Mouse (Mus musculus): Measurements from ENCODE around the gene H2afy. TPM values are rescaled to one million over a fixed set of nuclear protein-coding genes. Genes with fewer than 3 reads are reported as not detected.

The H2afy gene
- polyA plus RNA-seq, 1 experiment, result 29.7 TPM

GRCm38 (mm10) chr13:56081656-56082055, 54.5 kb downstream of the H2afy start:
- H3K27ac ChIP-seq (replicated peaks; ENCODE audit: low read depth, low read length), result no peak overlapping the region
- H3K4me3 ChIP-seq (ENCODE audit: insufficient read depth, low read depth, low read length), result no peak overlapping the region
- no peaks in the 10 kb centered on the region for H3K4me1 ChIP-seq (ENCODE audit: control insufficient read depth, insufficient read depth, insufficient read length, low read length)

DNA sequence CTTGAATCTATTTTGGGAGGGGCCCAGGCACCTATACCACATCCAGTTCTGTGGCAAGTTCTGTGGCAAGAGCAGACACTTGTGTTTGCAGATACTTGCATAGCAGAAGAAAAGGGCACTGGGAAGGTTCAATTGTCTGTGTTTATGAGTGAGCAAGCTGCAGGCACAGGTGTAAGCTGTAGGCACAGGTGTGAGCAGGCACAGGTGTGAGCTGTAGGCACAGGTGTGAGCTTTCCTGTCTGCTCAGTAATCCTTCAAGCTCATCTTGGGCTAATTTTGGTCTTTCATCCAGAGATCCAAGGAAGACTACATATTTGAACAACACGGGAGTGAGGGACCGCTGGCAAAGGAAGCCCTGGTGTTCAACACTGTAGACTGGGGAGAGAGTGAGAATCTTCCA, 56.5 kb downstream of the H2afy start:
- Histone ChIP-seq H3K27ac (replicated peaks; ENCODE audit: low read depth, low read length) (no peak overlapping the region), H3K4me3 (ENCODE audit: insufficient read depth, low read depth, low read length) (no peak overlapping the region), H3K4me1 (ENCODE audit: control insufficient read depth, insufficient read depth, insufficient read length, low read length) (no peaks in the 10 kb centered on the region)

DNA sequence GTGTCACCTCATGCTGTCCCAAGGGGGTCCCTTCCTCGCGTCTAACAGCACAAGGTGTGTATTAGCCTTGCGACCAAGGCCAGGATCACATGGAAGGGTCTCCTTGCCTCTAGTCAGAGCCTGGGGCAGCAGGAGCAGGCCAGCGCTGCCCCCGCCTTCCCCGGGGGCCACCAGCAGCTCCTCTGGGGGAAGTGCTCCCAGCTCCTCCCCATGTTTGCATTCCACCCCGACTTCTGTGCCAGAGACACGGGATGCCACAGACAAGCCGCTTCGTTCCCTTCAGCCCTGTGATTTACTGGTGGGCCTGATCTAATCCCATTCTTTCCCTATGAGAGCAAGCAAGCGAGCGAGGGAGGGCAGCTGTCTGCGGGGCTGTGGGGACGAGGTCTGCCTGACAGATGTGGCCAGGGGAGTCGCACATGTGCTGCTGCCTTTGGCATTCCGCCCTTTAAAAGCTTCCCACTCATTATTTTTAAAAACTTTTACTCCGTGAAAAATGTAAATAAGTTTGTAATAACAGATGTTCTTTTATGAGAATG, 57.4 kb downstream of the H2afy start:
- H3K27ac ChIP-seq (replicated peaks; ENCODE audit: low read depth, low read length), result no peak overlapping the region
- no peaks in the 10 kb centered on the region for H3K4me1 ChIP-seq (ENCODE audit: control insufficient read depth, insufficient read depth, insufficient read length, low read length)
- no peak overlapping the region for H3K4me3 ChIP-seq (ENCODE audit: insufficient read depth, low read depth, low read length)

DNA sequence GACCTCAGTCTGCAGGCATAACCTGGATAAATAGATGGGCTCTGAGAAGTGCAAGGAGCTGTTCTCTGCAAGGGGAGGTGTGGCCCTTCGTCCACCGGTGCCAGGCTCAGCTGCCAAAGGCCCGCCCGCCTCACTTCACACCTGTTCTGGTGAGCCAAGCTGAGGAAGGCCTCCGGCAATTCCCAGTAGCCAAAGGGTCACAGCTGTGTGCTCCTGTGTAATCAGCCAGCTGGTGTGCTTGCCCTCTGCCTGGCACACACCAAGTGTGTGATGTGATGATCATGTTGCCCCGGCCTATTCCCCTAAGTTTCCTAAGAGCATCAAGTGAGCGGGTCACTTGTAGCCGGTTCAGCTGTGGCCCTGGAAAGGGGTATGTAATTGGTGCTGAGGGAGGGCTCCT, 60.2 kb downstream of the H2afy start:
- no peak overlapping the region for H3K27ac ChIP-seq (replicated peaks; ENCODE audit: low read depth, low read length)
- no peaks in the 10 kb centered on the region for H3K4me1 ChIP-seq (ENCODE audit: control insufficient read depth, insufficient read depth, insufficient read length, low read length)

GRCm38 (mm10) chr13:56073186-56073585, 63.0 kb downstream of the H2afy start:
- no peak overlapping the region for H3K27ac ChIP-seq (replicated peaks; ENCODE audit: low read depth, low read length)
- no peak overlapping the region for H3K4me3 ChIP-seq (ENCODE audit: insufficient read depth, low read depth, low read length)
- no peaks in the 10 kb centered on the region for H3K4me1 ChIP-seq (ENCODE audit: control insufficient read depth, insufficient read depth, insufficient read length, low read length)

More for the DNA sequence above, 60.2 kb downstream of the H2afy start:
- no peak overlapping the region for H3K4me3 ChIP-seq (ENCODE audit: insufficient read depth, low read depth, low read length)

DNA sequence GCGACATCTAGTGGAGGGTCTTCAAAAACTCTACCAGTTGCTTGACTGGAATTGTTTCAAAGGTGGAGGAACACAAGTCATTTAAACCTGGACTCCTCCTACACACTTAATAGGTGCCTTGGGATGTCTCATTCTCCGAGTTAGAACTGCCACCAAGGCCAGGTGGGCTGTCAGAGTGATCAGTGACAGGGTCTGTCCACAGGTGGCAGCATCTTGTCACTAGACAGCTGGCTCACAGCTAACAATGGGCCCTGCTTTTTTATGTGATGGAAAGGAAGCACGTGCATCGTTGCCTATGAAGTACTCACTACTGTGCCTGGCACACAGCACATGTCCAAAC, 63.9 kb downstream of the H2afy start:
- no peaks in the 10 kb centered on the region for H3K4me1 ChIP-seq (ENCODE audit: control insufficient read depth, insufficient read depth, insufficient read length, low read length)
- no peak overlapping the region for H3K4me3 ChIP-seq (ENCODE audit: insufficient read depth, low read depth, low read length)
- no peak overlapping the region for H3K27ac ChIP-seq (replicated peaks; ENCODE audit: low read depth, low read length)

DNA sequence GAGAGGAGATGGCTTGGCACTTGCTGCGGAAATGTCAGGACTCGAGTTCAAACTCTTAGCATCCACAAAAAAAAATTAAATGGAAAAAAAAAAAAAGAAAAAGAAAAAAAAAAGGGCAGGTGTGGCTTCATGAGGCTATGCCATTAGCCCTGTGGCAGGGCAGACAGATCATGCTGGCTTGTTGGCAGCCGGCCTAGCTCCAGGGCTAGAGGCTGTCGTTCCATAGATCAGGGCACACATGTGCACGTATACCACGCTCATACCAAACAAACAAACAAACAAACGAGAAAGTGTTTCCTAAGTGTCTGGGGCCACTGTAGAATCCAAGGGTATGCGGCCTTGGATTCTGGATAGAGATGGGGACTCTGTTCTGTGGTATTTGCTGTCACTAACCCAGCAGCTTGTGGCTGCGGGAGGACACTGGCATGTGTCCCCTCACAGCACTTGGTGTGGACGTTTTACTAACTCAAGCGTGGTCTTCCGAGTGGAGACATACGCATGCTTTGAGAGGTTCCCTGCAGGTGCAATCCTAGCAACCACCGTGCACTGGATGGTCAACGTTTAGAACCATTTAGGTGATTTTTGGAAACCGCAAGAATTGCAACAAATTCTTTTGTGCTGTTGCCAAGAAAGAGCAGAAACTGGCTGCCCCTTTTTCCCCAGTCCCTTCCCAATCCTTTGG, 64.4 kb downstream of the H2afy start:
- no peaks in the 10 kb centered on the region for H3K4me1 ChIP-seq (ENCODE audit: control insufficient read depth, insufficient read depth, insufficient read length, low read length)
- no peak overlapping the region for H3K4me3 ChIP-seq (ENCODE audit: insufficient read depth, low read depth, low read length)
- no peak overlapping the region for H3K27ac ChIP-seq (replicated peaks; ENCODE audit: low read depth, low read length)

GRCm38 (mm10) chr13:56069643-56070042, 66.5 kb downstream of the H2afy start:
- Histone ChIP-seq H3K4me3 (ENCODE audit: insufficient read depth, low read depth, low read length) (no peak overlapping the region), H3K27ac (replicated peaks; ENCODE audit: low read depth, low read length) (no peak overlapping the region), H3K4me1 (ENCODE audit: control insufficient read depth, insufficient read depth, insufficient read length, low read length) (no peaks in the 10 kb centered on the region)

GRCm38 (mm10) chr13:56068517-56068916, 67.6 kb downstream of the H2afy start:
- Histone ChIP-seq H3K27ac (replicated peaks; ENCODE audit: low read depth, low read length) (no peak overlapping the region), H3K4me3 (ENCODE audit: insufficient read depth, low read depth, low read length) (no peak overlapping the region), H3K4me1 (ENCODE audit: control insufficient read depth, insufficient read depth, insufficient read length, low read length) (no peaks in the 10 kb centered on the region)

GRCm38 (mm10) chr13:56066904-56067303, 69.3 kb downstream of the H2afy start:
- H3K4me3 ChIP-seq (ENCODE audit: insufficient read depth, low read depth, low read length), result no peak overlapping the region
- H3K27ac ChIP-seq (replicated peaks; ENCODE audit: low read depth, low read length), result no peak overlapping the region
- H3K4me1 ChIP-seq (ENCODE audit: control insufficient read depth, insufficient read depth, insufficient read length, low read length), result no peaks in the 10 kb centered on the region

DNA sequence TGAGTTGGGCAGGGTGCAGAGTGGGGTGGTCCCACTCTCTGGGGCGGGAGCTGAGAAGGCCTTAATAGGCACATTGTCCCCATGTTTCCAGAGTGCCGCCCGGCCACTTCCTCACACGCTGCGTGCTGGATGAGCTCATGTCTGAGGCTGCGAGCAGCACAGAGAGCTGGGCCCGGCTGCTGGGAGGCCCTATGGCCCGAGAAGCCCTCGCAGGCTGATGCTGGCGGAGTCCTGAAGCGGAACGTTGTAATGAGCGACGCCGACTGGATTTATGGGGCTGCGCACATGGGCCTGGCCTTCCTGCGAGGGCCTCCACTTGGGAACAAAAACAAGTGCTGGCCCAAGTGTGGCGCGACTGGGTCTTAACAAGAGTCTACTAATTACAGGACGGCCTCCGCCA, 70.0 kb downstream of the H2afy start:
- Histone ChIP-seq H3K27ac (replicated peaks; ENCODE audit: low read depth, low read length) (no peak overlapping the region), H3K4me1 (ENCODE audit: control insufficient read depth, insufficient read depth, insufficient read length, low read length) (no peaks in the 10 kb centered on the region), H3K4me3 (ENCODE audit: insufficient read depth, low read depth, low read length) (no peak overlapping the region)

GRCm38 (mm10) chr13:56057761-56058160, 78.4 kb downstream of the H2afy start:
- H3K4me1 ChIP-seq (ENCODE audit: control insufficient read depth, insufficient read depth, insufficient read length, low read length), result peaks cover 13% of the 10 kb centered on the region
- H3K27ac ChIP-seq (replicated peaks; ENCODE audit: low read depth, low read length), result no peak overlapping the region; the same call in 1 of the 2 replicates
- no peak overlapping the region for H3K4me3 ChIP-seq (ENCODE audit: insufficient read depth, low read depth, low read length)

GRCm38 (mm10) chr13:56055720-56056119, 80.4 kb downstream of the H2afy start:
- H3K4me1 ChIP-seq (ENCODE audit: control insufficient read depth, insufficient read depth, insufficient read length, low read length), result peaks cover 13% of the 10 kb centered on the region
- H3K4me3 ChIP-seq (ENCODE audit: insufficient read depth, low read depth, low read length), result no peak overlapping the region
- H3K27ac ChIP-seq (replicated peaks; ENCODE audit: low read depth, low read length), result no peak overlapping the region

- Histone ChIP-seq H3K4me1 (ENCODE audit: control insufficient read depth, insufficient read depth, insufficient read length, low read length) (peaks cover 13% of the 10 kb centered on the region), H3K4me3 (ENCODE audit: insufficient read depth, low read depth, low read length) (no peak overlapping the region), H3K27ac (replicated peaks; ENCODE audit: low read depth, low read length) (no peak overlapping the region)
Observed at GRCm38 (mm10) chr13:56054089-56054488, 82.1 kb downstream of the H2afy start.

DNA sequence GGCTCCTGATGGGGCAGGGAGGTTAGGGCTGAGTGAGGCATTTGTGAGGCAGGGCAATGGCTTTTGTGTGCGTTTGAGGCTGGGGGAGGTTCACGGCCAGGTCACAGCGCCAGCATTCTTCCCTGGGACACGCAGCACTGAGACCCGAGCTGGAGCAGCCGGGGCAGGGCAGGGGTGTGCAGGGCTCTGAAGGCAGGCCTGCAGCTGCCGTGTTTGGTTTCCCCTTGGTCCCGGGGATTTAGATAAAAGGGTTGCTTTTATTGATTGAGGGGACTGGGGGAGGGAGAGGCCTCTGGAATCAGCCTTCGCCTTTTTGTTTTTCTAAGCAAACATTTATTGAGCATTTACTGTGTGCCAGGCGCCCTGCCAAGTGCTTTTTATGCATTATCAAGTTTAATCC, 83.4 kb downstream of the H2afy start:
- H3K4me1 ChIP-seq (ENCODE audit: control insufficient read depth, insufficient read depth, insufficient read length, low read length), result peaks cover 13% of the 10 kb centered on the region
- H3K4me3 ChIP-seq (ENCODE audit: insufficient read depth, low read depth, low read length), result no peak overlapping the region
- H3K27ac ChIP-seq (replicated peaks; ENCODE audit: low read depth, low read length), result no peak overlapping the region

DNA sequence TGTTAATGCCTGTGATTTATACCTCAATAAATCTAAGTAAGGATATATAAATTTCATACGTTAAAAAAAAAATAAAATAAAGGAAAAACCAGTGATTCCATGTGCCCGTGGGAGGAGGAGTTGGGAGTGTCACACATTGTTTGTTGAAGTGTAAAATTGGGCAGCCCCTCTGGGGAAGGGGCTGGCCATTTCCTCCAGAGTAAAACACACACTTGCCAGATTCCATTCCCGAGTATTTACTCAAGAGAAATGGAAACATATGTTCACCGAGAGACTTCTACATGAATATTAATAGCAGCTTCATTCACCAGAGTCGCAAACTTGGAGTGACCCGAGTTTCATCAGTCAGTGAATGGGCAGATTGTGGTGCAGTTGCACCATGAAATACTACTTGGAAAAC, 85.9 kb downstream of the H2afy start:
- no peaks in the 10 kb centered on the region for H3K4me1 ChIP-seq (ENCODE audit: control insufficient read depth, insufficient read depth, insufficient read length, low read length)
- H3K4me3 ChIP-seq (ENCODE audit: insufficient read depth, low read depth, low read length), result no peak overlapping the region
- no peak overlapping the region for H3K27ac ChIP-seq (replicated peaks; ENCODE audit: low read depth, low read length)
